Mouse (Mus musculus) forebrain, postnatal 0 days (tissue): ENCODE measurements around the gene Cubn. TPM values are rescaled to one million over a fixed set of nuclear protein-coding genes. Genes with fewer than 3 reads are reported as not detected.

Source experiments
- ATAC-seq: fragments of 200-750 bp; cut with Nextera tagmentation; 2 replicates; pipeline ENCODE4 v1.8.0; 2017; ENCODE audit warnings: mild to moderate bottlenecking, moderate library complexity
- DNase-seq: peaks from one replicate; pipeline ENCODE4 v3.0.0-alpha.2; 2015
- H3K27ac ChIP-seq: fragments of 300-500 bp; sonication (generic); 2 replicates; pipeline ENCODE4 v1.5.1; 2014; ENCODE audit warnings: low read depth, mild to moderate bottlenecking, antibody characterized with exemption, low read length, moderate library complexity, mixed read lengths
- H3K27me3 ChIP-seq: fragments of 300-500 bp; sonication (generic); 2 replicates; pipeline ENCODE4 v1.6.1; 2014; ENCODE audit warnings: mild to moderate bottlenecking, low read length, mixed read lengths; ENCODE audit not compliant: insufficient read depth
- H3K36me3 ChIP-seq: fragments of 300-500 bp; sonication (generic); 2 replicates; pipeline ENCODE4 v1.6.1; 2014; ENCODE audit warnings: mild to moderate bottlenecking, moderate library complexity; ENCODE audit not compliant: insufficient read depth
- H3K4me1 ChIP-seq: fragments of 300-500 bp; sonication (generic); 2 replicates; pipeline ENCODE4 v1.6.1; 2014; ENCODE audit warnings: antibody characterized with exemption; ENCODE audit not compliant: insufficient read depth
- H3K4me2 ChIP-seq: fragments of 300-500 bp; sonication (generic); 2 replicates; pipeline ENCODE4 v1.6.1; 2014; ENCODE audit warnings: low read depth, mild to moderate bottlenecking, moderate library complexity
- H3K4me3 ChIP-seq: fragments of 300-500 bp; sonication (generic); 2 replicates; pipeline ENCODE4 v1.5.1; 2014; ENCODE audit warnings: low read depth, low read length, mixed read lengths
- H3K9ac ChIP-seq: fragments of 300-500 bp; sonication (generic); 2 replicates; pipeline ENCODE4 v1.6.1; 2014; ENCODE audit warnings: mild to moderate bottlenecking
- H3K9me3 ChIP-seq: fragments of 300-500 bp; sonication (generic); 2 replicates; pipeline ENCODE4 v1.6.1; 2016; ENCODE audit warnings: low read length
- CTCF ChIP-seq: sonication (generic); IDR thresholded peaks from 2 replicates; pipeline ENCODE4 v1.5.1; 2016; ENCODE audit warnings: antibody characterized with exemption, control low read depth, low read depth
- WGBS: fragments of 180-500 bp; shearing (Covaris S2); extraction: QIAGEN DNeasy Blood & Tissue Kit; methylation state at CpG from one replicate; pipeline ENCODE4 v1.1.7; 2014; 5-methylcytosine and 5-hydroxymethylcytosine counted together
- polyA plus RNA-seq: library from polyadenylated mRNA; unstranded; fragments of >200 nt; fragmentation: Nextera tagmentation; extraction: Ambion mirVana; gene quantifications from 2 replicates; pipeline ENCODE4 v1.2.1, GENCODE M21; 2015
- total RNA-seq: library from RNA; depleted of rRNA; stranded (reverse); fragments of >200 nt; gene quantifications from 2 replicates; pipeline ENCODE4 v1.2.3, GENCODE M21; 2014; rRNA removed

Cubn gene
- total and polyA plus RNA-seq, 2 experiments from 2014 or later: 0.25 to 1.1 TPM

- ATAC-seq: no peak
- H3K9ac ChIP-seq: no peak overlapping the region
- peaks cover 3% of the 10 kb centered on the region; the same call in 1 of the 2 replicates for H3K4me1 ChIP-seq
- no peaks in the 10 kb centered on the region for H3K9me3 ChIP-seq
- 96% methylated on average over 3 of the region's 3 CpGs for WGBS
- DNase-seq: no peak
- no peak overlapping the region for H3K27ac ChIP-seq
- H3K4me2 ChIP-seq: no peak overlapping the region
- TF ChIP-seq CTCF: no peak
- no peaks in the 10 kb centered on the region for H3K36me3 ChIP-seq
- H3K4me3 ChIP-seq: no peak overlapping the region
- H3K27me3 ChIP-seq: no peaks in the 10 kb centered on the region
These were observed 261.9 kb downstream of the Cubn start for GRCm38 (mm10) chr2:13229686-13230085.

Other genes starting within 250 kb of the Cubn start
- gene Rsu1, start 220.4 kb downstream of the Cubn start, total RNA-seq: 49.7 and 58.3 TPM in 2 replicates
- 68.4 and 73.8 TPM in 2 replicates for gene Rsu1, start 220.4 kb downstream of the Cubn start, polyA plus RNA-seq
- 11.3 and 13.0 TPM in 2 replicates for gene Trdmt1, start 52.9 kb upstream of the Cubn start, total RNA-seq
- gene Trdmt1, start 52.9 kb upstream of the Cubn start, polyA plus RNA-seq: 7.8 and 8.7 TPM in 2 replicates
- 441 and 554 TPM in 2 replicates for gene Vim, start 82.1 kb upstream of the Cubn start, total RNA-seq
- 224 and 269 TPM in 2 replicates for gene Vim, start 82.1 kb upstream of the Cubn start, polyA plus RNA-seq